Mouse (Mus musculus) heart, postnatal 25 days (tissue): Measurements from ENCODE around the gene Dus3l. TPM values are rescaled to one million over a fixed set of nuclear protein-coding genes. Genes with fewer than 3 reads are reported as not detected.

Experiments used
- DNase-seq: peaks from one replicate; pipeline ENCODE4 v3.0.0; 2022; ENCODE audit warnings: low spot score
- intact Hi-C: fragments of 180-260 bp; cut with DNase I; formaldehyde crosslinking; loops from one replicate; pipeline ENCODE4 v1.15.1; 2025
- total RNA-seq, 2 experiments: library from RNA; stranded (reverse); gene quantifications; 2 replicates each; pipeline ENCODE4 v1.2.3; 2021

Gene Dus3l
- total RNA-seq, 2 experiments from 2014 or later, result 18.3 to 18.8 TPM

DNA sequence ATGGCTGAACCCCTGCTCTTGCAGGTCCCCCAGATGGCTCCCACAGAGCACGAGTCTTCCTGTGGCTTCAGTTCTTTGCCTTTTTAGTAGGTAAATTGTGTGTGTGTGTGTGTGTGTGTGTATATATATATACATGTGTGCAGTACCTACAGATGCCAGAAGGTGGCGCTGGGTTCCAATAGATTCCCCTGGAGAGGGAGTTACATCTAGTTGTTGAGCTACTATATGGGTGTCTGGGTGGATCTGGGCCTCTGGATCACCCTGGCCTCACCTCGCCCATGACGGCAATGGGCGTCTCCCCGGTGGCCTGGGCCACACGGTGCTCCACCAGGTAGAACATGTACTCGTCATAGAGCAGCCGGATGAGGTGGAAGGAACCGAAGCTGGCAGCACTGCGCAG lies 13.0 kb downstream of the Dus3l start:
- no peak for DNase-seq
- intact Hi-C loops, result no loop called here

DNA sequence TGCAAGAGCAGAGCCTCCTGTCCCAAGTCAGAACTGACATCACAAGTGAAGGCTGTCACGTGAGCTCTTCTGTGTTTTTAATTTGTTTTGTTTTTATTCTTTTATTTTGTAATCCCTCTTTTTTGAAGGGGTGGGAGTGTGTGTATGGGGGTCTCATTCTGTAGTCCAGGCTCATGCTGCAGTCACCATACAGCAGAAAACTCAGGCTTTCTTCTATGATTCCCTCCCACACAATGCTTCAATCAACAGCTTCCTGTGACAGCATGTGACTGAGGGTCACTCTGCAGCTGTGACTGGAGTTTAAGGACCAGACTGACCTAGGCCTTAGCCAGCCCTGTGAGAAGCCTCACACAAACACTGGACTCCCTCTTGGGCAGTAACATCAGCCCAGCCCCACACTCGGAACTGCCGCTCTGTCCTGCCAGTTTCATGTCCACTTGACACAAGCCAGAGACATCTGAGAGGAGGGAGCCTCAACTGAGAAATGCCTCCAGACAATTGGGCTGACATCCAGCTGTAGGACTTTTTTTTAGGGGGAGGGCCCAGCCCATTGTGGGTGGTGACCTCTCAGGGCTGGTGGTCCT lies 14.3 kb downstream of the Dus3l start:
- DNase-seq, result no peak

DNA sequence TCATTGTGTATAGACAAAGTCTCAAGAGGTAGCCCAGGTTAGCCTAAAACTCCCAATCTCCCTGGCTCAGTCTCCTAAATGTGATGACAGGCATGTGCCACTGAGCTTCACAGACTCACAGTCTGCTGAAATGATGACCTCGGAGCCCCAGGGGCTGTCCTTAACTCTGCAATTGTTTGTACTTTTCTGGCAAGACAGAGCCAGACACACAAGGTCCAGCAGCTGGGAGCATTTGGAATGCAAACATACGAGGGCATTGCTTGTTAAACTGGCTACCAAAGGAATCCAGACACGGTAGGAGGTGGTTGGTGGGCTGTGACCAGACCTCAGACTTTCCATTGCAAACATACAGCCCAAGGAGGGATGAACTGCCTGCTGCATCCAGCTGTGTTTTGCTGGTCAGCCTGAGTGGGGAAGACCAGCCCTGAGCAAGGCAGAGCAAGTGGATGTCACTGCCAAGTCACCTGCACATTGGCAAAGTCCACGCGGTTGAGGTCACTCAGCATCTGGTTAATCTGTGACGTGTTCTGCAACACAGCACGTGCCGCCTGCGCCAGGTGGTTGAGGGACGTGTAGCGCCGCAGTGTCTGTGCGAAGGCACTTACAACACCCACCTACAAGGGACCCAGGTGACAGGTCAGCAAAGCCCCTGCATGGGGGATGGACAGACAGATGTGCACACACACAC lies 15.9 kb downstream of the Dus3l start:
- no peak for DNase-seq
- intact Hi-C loops, result no loop called here

More for the DNA sequence above, 14.3 kb downstream of the Dus3l start:
- intact Hi-C loops, result no loop called here

DNA sequence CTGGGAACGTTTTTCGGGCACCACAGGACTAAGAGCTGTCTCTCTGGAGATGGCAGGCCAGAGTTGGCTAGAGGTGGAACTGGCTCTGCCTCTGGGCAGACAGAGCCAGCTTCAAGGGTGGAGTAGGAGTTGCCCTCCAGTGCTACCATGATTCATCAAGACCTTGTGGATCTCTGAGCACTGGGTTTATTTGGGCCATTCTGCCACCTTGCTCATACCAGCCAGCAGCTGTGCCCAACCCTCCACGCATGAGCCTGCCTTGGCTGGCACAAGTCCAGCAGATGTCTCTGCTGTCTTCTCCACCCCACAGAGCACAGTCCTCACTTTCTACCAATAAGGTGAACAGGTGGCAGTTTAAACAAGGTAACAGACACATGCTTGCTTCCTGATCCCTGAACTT lies 24.3 kb downstream of the Dus3l start:
- DNase-seq, result no peak
- intact Hi-C loops, result no loop called here

DNA sequence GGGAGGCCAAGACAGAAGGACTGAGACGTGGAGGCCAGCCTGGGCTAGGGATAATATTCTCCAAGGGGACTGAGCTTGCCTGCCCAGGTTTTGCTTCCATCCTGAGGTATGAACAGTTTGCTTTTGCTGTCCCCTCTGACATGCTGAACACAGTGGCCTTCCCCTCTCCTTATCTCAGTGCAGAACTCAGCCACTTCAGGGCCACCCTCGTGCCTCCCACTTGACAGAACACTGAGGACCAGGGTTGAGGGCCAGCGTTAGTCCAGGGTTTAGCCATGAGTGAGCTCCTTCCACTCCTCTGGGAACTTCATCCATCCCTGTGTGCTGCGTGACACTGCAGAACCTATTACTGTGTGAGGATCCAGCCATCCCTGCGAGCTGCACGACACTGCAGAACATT lies 24.7 kb downstream of the Dus3l start:
- intact Hi-C loops, result no loop called here
- DNase-seq, result no peak

DNA sequence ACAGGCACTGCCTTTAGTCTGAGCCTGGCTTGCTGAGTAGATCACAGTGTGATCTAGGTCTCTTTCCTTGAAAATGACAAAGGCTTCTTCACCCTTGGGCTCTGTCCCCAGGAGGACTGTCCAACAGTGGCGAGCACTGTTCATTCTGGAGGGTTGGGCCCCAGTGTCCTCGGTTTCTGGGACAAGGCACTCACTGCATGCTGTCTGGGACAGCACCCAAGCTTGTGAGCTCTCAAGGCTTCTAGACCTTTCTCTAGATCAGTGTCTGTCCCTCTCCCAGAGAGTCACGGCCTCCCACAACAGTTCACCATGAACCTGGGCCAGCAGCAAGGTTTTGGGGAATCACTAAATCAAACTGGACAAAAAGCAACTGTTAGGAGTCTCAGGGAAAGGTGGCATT lies 28.0 kb downstream of the Dus3l start:
- no peak for DNase-seq
- intact Hi-C loops, result no loop called here

DNA sequence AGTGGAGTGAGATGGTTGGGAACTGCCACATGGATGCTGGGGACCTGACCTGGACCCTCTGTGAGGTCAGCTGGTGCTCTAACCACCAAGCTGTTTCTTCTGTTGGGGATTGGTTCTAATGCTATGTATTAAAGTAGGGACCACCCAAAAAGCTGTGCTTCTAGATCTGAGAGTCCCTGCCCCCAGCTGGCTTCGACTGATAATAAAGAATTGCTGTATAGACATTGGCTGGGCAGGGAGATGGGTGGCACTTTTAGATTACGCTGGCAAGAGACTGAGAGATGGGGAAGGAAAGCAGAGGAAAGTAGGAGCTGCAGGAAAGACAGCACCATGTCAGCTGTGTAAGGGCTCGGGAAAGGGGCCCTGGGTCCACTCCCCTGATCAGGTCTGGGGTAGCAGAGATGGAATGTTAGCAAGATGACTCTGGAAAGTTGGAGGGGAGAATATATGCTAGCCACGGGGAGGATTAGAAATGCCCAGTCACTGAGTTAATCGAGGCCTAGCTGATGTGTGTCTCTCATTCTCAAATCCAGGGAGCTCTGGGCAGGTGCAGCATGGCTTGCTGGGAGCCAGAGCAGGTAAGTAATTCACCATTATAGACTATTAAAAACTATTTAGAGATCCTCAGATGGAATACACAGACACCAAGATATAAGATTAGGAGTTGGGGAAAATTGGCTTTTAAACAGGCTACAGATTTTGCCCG lies 29.2 kb downstream of the Dus3l start:
- DNase-seq, result no peak
- intact Hi-C loops, result no loop called here

DNA sequence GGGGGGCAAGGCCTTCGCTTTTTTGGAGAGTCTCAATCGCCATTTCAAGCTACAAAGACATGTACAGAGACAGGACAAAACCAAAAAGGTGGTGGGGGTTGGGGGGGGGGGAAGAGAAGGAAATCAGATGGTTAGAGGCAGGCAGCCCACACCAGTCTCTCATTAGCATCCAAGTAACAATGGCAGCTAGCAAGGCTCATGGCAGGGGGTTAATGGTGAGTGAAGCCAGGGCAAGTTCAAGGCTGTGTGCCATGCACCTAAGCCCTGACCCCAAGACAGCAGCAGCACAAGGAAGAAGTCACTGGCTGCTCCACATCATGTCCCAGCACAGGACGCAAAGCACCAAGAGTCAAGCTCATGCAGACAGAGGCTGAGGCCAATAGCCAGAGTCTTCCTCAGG lies 34.7 kb downstream of the Dus3l start:
- DNase-seq, result no peak
- intact Hi-C loops, result no loop called here

DNA sequence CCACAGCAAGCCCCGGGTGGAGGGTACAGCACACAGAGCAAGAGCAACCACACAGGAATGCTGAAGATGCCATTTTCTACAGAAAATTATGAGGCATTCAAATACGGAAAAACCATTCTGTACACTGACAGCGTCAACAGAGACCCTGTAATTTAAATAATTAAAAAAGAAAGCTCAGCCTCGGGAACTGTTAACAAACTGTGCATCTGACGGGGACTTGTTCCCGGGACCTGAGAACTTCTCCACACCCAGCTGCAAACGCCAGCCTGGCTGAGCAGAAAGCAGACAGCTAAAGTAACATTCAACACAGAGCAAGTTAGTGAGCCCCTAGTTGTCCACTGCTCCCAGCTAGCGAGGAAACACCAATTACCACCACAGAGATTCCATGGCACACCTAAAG lies 37.5 kb downstream of the Dus3l start:
- no peak for DNase-seq
- intact Hi-C loops, result loop anchor here (10.0 kb wide), 1 partner anchor 363 kb away; no protein-coding TSS in a partner anchor

DNA sequence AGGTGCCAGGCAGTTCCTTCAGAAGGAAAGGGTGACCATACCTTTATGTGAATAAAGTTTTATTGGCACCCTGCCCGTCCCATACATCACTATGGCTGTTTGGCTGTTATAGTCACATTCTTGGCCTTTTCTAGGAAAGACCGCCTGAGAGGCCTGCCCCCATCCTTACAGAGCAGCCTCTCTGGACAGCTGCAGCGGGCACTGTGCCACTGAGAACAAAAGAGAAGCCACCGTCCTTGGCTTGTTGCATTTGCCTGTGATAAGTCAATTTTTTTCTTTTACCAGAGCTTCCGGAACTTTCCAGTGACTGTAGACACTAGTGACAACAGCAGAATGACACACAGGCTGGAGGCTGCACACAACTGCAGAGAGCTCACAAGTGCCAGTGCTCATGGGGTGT lies 40.4 kb downstream of the Dus3l start:
- no peak for DNase-seq
- intact Hi-C loops, result loop anchor here (10.0 kb wide), 1 partner anchor 360 kb away; no protein-coding TSS in a partner anchor

DNA sequence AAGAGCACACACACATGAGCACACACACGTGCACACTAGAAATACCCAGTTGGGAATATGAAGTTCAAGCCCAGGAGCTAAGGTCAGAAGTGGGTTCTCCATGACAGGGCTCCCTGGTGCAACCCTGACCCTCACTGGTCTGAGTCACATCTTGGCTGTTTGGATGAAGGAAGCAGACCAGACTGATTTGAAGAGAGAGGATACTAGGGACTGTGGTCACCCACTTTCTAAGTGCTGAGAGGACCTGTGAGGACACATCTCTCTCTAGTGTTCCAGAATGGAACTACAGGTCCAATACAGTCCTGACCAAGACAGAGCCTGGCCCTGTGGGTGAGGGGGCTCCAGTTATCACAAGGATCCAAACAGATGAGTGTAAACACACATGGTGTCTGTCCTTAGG lies 41.2 kb downstream of the Dus3l start:
- DNase-seq, result no peak
- intact Hi-C loops, result loop anchor here (10.0 kb wide), 1 partner anchor 359 kb away; no protein-coding TSS in a partner anchor

DNA sequence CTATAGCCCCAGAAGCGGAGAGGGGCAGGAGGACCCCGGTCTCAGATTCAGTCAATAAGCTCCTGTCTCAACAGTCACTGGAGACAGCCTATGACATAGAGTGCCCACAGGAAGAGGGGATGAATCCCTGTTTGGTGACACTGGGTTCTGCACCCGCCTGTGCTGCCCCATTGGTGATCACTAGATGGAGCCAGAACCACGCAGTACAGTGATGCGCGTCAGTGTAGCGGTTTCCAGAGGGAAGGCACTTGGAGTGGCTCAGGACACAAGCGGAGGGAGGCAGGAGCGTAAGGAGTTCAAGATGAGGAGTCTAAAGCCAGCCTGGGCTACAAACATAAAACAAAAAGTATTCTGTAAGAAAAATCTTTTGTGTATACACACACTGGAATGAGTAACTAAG lies 44.0 kb downstream of the Dus3l start:
- intact Hi-C loops, result loop anchor here (1.0 to 10.0 kb wide), 3 partner anchors 50 to 356 kb away; no protein-coding TSS in a partner anchor

DNA sequence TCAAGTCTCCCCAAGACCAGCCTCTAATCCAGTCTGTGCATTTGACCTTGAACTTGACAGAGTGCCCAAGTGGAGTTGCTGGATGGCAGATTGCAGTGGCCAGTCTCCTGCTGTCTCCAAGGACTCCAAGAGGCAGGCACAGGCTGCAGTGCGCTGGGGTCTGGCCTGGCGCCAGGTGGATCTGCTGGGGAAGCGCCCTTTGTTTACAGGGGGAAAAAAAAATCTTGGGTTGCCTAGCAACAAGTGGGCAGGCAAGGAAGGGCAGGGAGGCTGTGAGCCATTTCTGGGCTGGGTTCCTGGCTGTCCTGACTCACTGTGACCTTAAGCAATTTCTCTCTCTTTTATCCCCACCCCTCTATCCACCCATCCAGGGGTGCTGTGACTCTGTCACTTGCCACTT lies 45.7 kb downstream of the Dus3l start:
- intact Hi-C loops, result loop anchor here (10.0 kb wide), 1 partner anchor 445 kb away; no protein-coding TSS in a partner anchor

More for the DNA sequence above, 44.0 kb downstream of the Dus3l start:
- peak; percentile 46 for DNase-seq

DNA sequence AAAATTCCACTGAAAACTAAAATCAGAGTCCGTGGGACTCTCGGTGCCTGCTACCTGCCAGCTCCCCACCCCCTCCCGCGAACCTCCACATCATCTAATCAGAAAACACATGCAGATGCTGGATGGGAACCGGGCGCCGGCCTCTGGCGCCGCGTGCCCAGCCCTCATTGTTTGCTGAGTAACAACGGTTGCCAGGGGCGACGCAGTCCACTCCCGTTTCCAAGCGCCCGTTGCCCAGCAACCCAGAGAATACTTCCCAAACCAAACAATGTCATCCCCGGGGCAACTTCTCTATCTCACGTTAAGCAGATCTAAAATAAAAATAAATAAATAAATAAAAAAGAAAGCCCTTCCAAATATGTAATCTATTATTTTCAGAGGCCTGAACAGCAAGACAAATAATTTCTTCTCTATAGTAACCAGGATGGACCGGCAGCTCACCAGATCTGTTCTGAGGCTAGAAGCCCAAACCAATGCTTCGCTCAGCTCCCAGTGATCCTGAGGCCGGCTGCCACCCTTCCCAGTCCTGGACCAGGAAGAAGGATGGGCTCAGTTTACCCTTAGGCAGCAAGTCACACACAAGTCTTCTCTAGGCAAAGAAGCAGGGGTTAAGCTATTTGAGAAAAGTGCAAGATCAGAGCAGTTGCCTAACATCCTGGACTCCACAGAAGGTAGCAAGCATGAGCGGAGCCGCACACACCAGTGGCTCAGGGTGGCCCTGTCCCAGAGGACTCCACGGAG lies 49.9 kb downstream of the Dus3l start:
- intact Hi-C loops, result loop anchor here (10.0 kb wide), 1 partner anchor 440 kb away; no protein-coding TSS in a partner anchor
- DNase-seq, result peak; percentile 85

More for the DNA sequence above, 45.7 kb downstream of the Dus3l start:
- DNase-seq, result peak; percentile 83

DNA sequence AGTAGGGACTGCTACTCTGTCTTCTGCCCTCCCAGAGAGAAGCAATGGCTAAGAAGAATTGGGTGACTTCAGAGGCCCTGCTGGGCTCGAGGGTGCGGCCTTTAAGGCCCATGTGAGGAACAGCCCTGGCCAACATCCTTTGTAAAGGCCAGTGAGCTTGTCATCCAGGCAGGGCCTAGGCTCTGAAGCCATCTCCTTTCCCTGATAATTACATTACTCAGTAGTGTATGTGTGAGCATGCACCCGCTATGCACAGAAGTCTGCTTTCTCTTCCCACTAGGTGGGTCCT lies 50.4 kb downstream of the Dus3l start:
- intact Hi-C loops, result loop anchor here (10.0 kb wide), 1 partner anchor 440 kb away; no protein-coding TSS in a partner anchor
- DNase-seq, result peak; percentile 31

DNA sequence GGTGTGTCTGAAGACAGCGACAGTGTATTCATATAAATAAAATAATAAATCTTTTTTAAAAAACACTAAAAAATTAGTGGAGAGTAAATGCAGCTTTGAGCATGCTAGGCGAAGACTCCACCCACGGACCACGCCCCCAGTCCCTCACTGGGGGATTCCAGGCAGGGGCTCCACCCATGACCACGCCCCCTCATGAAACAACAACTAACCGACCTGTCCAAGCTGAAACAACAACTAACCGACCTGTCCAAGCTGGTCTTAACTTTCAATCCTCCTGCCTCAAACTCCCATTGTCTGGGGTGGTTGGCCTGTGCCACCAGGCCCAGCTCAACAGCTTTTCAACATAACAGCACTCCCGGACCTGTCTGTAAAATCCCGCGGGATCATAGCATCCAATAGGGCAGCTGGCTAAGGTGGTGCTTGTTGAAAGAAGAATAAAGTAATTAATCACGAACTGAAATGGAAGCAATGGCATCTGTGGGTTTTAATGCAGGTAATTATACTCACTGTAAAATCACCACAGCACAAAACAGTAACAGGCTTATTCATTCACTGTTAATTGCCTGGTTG lies 53.6 kb downstream of the Dus3l start:
- DNase-seq, result no peak

DNA sequence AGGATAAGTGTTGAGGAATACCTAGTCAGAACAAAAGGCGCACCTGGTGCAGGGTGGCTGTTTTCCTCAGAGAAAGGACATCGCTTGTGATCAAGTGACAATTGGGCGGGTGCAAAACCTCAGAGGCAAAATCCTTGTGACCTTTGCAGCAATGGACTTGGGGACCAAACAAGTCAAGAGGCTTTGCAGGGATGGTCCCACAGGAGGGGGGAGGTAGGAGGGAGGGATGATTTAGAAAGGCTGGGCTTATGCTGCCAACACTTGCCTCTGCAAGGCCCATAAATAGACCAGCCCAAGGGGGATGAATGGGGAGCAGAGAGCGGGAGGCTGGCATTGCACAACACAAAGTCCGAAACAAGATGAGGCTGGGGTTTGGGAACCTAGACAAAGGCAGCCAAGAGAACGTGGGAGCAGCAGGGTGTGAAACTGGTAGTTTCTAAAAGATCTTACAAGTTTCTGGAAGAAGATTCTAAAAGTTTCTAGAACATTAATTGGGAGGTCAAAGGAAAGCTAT lies 54.5 kb downstream of the Dus3l start:
- no peak for DNase-seq
- intact Hi-C loops, result loop anchor here (10.0 kb wide), 1 partner anchor 436 kb away; no protein-coding TSS in a partner anchor

More for the DNA sequence above, 53.6 kb downstream of the Dus3l start:
- intact Hi-C loops, result loop anchor here (10.0 kb wide), 1 partner anchor 437 kb away; no protein-coding TSS in a partner anchor
